Mouse (Mus musculus) gastrocnemius, postnatal 4 days (tissue): ENCODE results near the gene Spo11. TPM values are rescaled to one million over a fixed set of nuclear protein-coding genes. Genes with fewer than 3 reads are reported as not detected.

ENCODE experiments used
- DNase-seq, 2 experiments: peaks; one replicate each; pipeline ENCODE4 v3.0.0; 2021 to 2022; ENCODE audit warnings: low spot score in 2 of 2, mixed read lengths in 2 of 2
- total RNA-seq, 2 experiments: library from RNA; stranded (reverse); gene quantifications; 2 replicates each; pipeline ENCODE4 v1.2.3; 2021

Gene Spo11
- total RNA-seq, 2 experiments from 2014 or later = not detected

DNA sequence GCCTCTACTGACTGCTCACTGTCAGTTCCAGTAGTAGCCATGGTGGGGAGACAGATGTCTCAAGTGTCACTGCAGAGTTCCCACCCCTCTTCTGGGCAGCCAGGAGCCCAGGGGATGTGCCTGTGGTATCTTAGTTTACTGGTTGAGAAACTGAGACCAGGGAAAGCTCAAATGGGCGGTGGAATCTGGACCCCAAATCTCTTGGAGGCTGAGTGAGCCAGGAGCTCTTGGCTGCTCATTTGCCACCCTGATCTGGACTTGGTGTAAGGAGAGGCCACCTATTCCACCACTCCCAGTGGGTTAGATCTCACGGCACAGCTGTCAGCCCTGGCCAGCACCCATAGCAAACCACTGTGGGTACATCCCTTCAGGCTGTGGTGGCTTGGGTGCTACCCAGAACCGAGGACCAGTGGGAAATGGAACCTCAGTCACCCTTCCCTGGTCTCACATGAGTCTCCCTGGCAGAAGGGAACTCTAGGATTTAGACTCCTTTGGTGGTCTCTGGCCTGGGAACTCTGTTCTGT is 51.1 kb downstream of the Spo11 start:
- no peak for DNase-seq

DNA sequence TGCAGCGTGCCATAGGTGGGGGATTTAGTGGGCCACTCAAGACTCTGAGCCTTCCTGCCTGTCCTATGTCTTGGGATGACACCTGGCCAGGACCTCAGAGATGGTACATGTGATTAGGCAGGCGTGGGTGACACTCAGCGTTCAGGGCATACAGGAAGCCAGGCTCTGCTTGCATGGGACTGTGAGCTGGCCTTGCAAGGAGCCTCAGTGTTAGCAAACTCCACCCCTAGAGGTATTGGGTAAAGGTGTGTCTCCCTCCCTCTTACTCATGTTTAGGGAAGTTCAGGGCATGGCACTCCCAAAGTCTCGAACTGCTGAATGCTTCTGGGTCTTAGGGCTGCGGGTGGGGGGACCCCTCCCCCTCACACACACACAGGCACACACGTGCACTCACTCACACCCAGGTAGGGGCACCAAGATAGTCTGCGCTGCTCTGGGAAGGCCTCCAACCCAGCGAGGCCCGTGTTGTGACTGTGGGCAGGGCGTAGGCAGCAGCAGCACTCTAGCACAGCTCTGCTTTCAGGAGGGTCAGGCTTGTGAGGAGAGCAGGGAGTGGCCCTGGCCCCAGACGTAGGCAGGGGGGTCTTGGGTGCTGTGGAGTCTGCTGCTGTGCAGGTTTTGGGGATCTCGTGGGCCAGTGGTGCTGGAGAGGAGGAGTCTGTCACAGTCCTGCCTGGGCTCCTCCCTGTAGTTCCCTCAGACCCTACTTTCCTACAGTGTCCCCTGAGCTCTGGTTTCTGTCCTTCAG is 53.3 kb downstream of the Spo11 start:
- no peak for DNase-seq

DNA sequence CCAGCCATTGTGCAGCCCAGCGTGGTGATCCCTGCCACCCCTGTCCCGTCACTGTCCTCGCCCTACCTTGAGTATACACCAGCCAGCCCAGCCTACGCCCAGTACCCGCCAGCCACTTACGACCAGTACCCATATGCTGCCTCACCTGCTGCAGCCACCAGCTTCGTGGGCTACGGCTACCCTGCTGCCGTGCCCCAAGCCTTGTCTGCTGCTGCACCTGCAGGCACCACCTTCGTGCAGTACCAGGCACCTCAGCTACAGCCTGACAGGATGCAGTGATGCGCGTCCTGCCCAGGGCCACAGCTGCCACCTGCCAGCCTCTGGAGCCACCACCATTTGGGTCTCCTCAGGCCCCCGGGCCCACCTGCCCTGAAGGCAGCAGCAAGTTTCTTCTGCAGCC is 56.0 kb downstream of the Spo11 start:
- no peak for DNase-seq

DNA sequence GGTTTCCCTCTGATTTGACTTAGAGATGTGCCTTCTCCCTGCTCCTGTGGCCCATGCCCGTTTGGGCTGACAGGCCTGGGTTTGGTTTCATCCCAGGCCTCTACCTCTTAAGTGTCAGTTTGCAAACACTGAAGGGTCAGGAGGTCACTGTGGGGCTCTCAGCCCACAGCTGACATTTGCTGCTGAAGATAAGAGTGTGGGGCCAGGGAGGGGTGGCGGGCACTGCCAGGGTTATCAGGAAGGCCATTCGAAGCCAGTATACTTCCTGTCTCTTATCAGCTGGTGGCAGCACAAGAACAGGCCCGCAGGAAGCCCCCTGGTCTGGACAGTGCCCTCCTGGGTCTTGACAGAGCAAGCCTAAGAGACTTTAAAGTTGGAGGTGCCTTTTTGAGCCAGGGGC is 57.5 kb downstream of the Spo11 start:
- DNase-seq = no peak

DNA sequence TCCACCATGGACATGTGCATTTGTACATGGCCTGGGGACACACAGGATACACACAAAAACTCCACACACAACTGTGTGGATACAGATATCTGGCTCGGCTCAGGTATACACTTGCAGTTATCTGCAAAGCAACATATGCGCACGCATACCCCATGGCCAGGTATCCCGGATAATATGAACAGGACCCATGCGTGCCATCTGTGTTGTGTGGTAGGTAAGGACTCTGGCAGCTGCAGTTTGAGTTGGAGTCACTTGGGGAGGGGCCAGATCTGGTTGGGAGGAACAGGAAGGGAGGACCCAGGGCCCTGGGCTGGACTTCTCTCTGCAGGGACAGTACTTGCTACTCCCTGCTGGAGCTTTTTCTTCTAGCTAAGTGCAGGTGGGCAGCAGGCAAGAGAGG is 58.2 kb downstream of the Spo11 start:
- no peak for DNase-seq

- no peak for DNase-seq
These were observed 58.6 kb downstream of the Spo11 start for GRCm38 (mm10) chr2:173036055-173036454.

DNA sequence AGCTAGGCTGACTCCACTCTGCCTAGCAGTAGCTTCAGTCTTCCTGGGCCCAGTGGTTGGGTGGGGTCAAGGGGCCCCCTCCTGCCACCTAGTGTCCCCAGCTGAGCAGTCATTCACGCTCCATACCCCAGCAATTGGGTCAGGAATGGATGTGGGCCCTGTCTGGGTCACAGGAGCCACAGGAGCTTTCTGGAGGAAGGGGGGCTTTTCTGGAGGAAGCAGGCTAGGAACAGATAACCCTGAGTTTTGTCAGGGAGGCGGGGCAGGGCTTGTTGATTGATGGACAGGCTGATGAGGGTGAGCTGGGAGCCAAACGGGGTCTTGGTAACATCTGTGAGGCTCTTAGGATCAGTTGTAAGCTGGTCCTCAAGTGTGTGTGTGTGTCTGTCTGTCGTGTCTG is 59.1 kb downstream of the Spo11 start:
- no peak for DNase-seq

DNA sequence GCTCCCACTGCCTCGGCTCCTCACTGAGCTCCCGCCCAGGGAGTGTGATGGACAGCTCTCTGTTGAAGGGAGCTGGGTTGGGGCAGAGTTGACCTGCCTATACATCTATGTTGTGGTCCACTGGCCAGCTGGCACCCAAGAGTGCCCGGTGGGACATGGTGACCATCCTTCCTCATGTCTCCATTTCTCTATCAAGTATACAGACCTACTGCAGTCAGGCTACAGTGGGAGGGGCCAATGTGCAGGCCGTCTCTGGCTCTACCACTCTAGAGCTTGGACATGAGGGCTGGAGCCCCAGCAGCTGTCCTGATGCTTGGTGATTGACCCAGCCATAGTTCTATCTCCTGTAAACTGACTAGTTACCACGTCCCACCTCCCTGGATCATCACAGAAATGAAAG is 59.8 kb downstream of the Spo11 start:
- no peak for DNase-seq

DNA sequence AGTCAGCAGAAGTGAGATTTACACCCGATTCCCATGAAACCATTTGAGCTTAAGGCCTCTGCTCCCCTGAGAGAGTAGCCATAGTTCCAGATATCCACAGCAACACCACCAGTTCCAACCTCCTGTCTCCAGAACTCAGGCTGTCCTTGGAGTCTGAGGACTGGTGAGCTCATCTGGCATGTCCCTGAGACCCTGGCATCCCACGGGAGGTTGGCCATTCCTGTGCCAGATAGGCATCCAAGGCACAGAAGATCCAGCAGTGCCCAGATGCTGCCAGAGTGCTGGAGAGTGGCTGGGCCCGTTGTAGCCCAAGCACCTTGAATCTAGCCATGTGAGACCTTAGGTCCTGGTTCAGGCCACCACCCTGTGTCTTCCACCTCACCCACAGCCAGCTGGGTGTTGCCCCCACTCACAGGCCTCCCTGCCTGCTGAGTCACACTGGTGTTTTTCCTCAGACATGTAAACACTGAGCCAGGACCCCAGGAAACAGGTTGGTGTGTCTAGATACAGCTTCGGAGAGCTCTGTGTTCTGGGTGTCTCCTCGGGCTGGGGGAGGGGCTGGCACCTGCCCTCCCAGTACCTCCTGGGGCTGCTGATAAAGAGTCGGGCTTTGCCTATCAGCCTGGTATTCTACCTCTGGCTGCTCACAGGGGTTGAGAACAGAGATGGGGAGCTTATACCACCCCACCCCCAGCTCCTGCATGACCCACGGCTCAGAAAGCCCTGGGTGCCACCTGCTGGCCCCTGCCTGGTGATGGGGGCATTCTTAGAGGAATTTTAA is 60.5 kb downstream of the Spo11 start:
- no peak for DNase-seq

DNA sequence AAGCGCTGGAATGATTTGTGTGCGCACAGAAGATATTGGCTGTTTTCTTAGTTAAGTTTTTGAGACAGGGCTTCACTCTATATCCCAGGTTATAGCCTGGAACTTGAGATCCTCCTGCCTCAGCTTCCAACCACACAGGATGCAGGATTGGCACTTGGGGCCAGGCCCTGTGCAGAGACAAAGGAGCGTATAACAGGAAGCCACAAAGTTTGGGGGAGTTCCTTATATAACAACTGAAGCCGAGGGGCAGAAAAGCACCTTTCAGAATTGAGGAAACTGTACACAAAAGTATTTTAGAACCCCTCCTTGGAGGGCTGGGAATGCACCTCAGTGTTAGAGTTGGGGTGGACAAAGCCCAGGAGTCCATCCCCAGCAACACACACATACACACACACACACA is 61.5 kb downstream of the Spo11 start:
- no peak for DNase-seq

DNA sequence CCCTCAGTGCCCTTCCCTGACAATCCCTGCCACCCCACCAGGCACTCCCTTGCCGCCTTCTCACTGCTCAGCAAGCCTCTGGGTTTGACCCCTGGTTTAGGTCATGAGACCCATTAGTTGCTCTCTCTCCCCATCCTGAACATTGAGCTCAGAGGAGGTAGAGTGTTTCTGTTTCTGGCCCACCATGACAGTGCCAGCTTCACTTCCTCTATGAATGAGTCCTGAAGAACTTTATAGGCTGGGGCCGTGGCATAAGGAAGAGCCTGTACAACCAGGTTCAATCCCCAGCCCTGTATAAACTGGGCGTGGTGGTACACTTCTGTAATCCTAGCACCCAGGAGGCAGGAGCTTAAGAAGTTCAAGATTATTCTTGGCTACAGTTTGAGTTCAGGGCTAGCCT is 63.3 kb downstream of the Spo11 start:
- DNase-seq = no peak

DNA sequence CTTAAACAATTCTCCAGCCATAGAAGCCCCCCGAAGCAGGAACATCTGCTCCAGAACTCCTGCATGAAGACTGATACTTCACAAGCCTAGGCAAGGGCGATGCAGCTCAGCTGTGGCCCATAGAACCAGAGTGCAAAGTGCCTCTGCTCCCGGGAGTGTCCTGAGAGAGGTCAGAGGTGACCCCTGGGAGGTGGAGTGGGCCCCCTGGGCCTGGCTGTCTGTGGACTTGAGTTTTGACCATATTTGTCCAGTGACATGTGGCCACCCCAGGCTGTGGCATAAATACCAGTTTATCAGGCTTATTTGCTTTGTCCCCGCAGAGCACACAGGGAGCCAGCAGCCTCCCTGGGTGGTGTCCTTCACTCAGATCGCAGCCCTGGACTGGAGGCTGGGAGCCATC is 63.7 kb downstream of the Spo11 start:
- no peak for DNase-seq

DNA sequence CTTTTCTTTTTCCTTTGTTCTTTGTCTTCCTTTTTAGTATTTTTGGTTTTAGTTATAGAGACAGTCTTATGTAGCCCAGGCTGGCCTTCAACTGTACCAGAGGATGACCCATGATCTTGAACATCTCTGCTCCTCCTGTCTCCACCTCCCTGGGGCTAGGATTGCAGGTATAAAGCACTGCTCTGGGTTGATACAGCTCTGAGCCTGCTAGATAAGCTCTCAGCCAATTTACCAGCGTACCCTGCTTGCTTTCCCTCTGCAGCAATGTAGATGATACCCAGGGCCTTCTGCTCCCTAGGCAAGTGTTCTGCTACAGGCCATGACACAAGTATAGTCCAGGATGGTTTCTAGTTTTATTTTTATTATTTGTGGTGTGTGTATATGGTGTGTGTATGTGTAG is 64.4 kb downstream of the Spo11 start:
- DNase-seq = no peak

DNA sequence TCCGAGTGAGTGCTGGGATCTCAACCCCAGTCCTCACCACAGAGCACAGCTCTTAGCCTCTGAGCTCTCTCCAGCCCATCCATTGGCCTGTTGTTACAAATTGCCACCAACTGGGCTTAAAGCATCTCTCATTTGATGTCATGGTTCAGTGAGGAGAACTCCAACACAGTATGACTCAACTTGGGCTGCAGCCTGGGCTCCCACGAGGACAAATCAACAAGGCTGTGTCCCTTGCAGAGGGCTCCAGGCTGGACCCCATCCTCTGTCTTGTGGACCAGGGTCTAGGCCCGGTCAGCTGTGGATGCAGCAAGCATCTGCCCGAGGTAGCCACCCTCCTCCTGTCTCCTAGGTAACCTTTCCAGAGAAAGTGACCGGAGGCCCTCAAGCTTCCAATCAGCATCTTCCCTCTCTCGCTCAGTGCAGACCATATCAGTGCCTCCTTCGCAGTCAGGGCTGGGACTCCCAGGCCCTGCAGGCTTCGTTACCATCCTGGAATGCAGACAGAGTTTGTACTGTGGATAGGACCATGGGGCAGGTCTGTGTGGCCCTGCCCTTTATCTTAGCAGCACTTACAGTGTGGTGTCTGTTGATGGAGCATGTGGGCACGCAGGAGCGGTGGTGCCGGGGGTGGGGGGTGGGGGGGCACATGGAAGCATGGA is 65.1 kb downstream of the Spo11 start:
- no peak for DNase-seq

Other genes starting within 250 kb of the Spo11 start
- 1 to 10 TPM; 3.7 to 3.8 TPM for gene Bmp7, start 37.4 kb upstream of the Spo11 start, total RNA-seq
- 10 to 100 TPM; 41.8 to 44.4 TPM for gene Rae1, start 22.4 kb downstream of the Spo11 start, total RNA-seq
- gene Rbm38, start 42.8 kb downstream of the Spo11 start, total RNA-seq = 100 to 1,000 TPM; 114 to 119 TPM
- under 1 TPM in 1 of 2 experiments, not detected in 1; 0.10 TPM for gene Ctcfl, start 141.8 kb downstream of the Spo11 start, total RNA-seq
- gene Pck1, start 175.3 kb downstream of the Spo11 start, total RNA-seq = 10 to 100 TPM; 13.9 to 59.4 TPM
- gene Zbp1, start 241.2 kb downstream of the Spo11 start, total RNA-seq = under 1 TPM; 0.52 to 0.54 TPM